Mouse (Mus musculus) kidney, adult 2 months (tissue): ENCODE data around the gene Phtf2. TPM values are rescaled to one million over a fixed set of nuclear protein-coding genes. Genes with fewer than 3 reads are reported as not detected.

Experiments used
- DNase-seq: peaks from one replicate; pipeline ENCODE4 v3.0.0; 2021
- H3K27ac ChIP-seq: fragments of 200-500 bp; 2 replicates; pipeline ENCODE4 v1.5.1; 2012; ENCODE audit warnings: low read depth, low read length, control low read depth, inconsistent platforms; ENCODE audit not compliant: insufficient read depth
- H3K27me3 ChIP-seq: fragments of 200-500 bp; replicated peaks from 2 replicates; pipeline ENCODE4 v1.6.1; 2012; ENCODE audit warnings: mild to moderate bottlenecking, moderate library complexity, low read length, inconsistent platforms; ENCODE audit not compliant: control insufficient read depth, insufficient read depth
- H3K36me3 ChIP-seq: fragments of 200-500 bp; 2 replicates; pipeline ENCODE4 v1.6.1; 2012; ENCODE audit warnings: mild to moderate bottlenecking, moderate library complexity, low read length, inconsistent platforms; ENCODE audit not compliant: control insufficient read depth, insufficient read depth
- H3K4me1 ChIP-seq: fragments of 200-500 bp; 2 replicates; pipeline ENCODE4 v1.6.1; 2011; ENCODE audit warnings: low read length; ENCODE audit not compliant: control insufficient read depth, insufficient read depth
- H3K4me3 ChIP-seq: fragments of 200-500 bp; 2 replicates; pipeline ENCODE4 v1.5.1; 2011; ENCODE audit warnings: mild to moderate bottlenecking, low read depth, low read length, control low read depth; ENCODE audit not compliant: insufficient read depth
- CTCF ChIP-seq: fragments of 200-500 bp; conservative IDR thresholded peaks from 2 replicates; pipeline ENCODE4 v1.5.1; 2011; ENCODE audit warnings: low read depth, mild to moderate bottlenecking, control low read depth, low read length, moderate library complexity, mixed read lengths; ENCODE audit not compliant: insufficient read depth, insufficient read length
- POLR2A ChIP-seq: fragments of 200-500 bp; IDR thresholded peaks from one replicate; pipeline ENCODE4 v1.6.1; 2011; ENCODE audit warnings: low read depth, low read length, control low read depth
- WGBS: fragments of 180-500 bp; shearing (Covaris S2); methylation state at CpG from one replicate; pipeline ENCODE4 v1.1.7; 2018; 5-methylcytosine and 5-hydroxymethylcytosine counted together
- polyA plus RNA-seq: library from polyadenylated mRNA; depleted of rRNA; stranded (reverse); fragments of >200 nt; gene quantifications from 2 replicates; pipeline ENCODE4 v1.2.3, GENCODE M21; 2012

The Phtf2 gene
- polyA plus RNA-seq, 1 experiment = 4.0 TPM

GRCm38 (mm10) chr5:20864216-20864969, 17.5 kb downstream of the Phtf2 start:
- WGBS = 20% methylated on average over 4 of the region's 4 CpGs
- peak; percentile 81 for DNase-seq
- peak overlapping the region; percentile 45 for H3K27ac ChIP-seq

GRCm38 (mm10) chr5:20861901-20862300, 20.0 kb downstream of the Phtf2 start:
- H3K27me3 ChIP-seq = no peaks in the 10 kb centered on the region
- peaks cover 14% of the 10 kb centered on the region for H3K4me1 ChIP-seq
- H3K27ac ChIP-seq = no peak overlapping the region
- no peaks in the 10 kb centered on the region for H3K36me3 ChIP-seq
- 0 out of 2 replicates have a peak, but pooled peaks have one; percentile 2 for TF ChIP-seq CTCF
- TF ChIP-seq POLR2A = no peak
- no peak overlapping the region for H3K4me3 ChIP-seq
- 78% methylated on average over 2 of the region's 2 CpGs for WGBS
- no peak for DNase-seq

More at GRCm38 (mm10) chr5:20864216-20864969, 17.5 kb downstream of the Phtf2 start:
- Histone ChIP-seq H3K4me1 (peaks cover 8% of the 10 kb centered on the region; the same call in 1 of the 2 replicates), H3K27me3 (no peaks in the 10 kb centered on the region), H3K4me3 (no peak overlapping the region), H3K36me3 (no peaks in the 10 kb centered on the region)
- TF ChIP-seq POLR2A (no peak), CTCF (no peak)

- WGBS = 87% methylated on average over 4 of the region's 4 CpGs
- no peak for DNase-seq
- Histone ChIP-seq H3K36me3 (no peaks in the 10 kb centered on the region), H3K4me3 (no peak overlapping the region), H3K27me3 (no peaks in the 10 kb centered on the region), H3K27ac (no peak overlapping the region), H3K4me1 (peaks cover 14% of the 10 kb centered on the region)
- TF ChIP-seq CTCF (no peak), POLR2A (no peak)
Observed at GRCm38 (mm10) chr5:20860565-20860964, 21.4 kb downstream of the Phtf2 start.

- 46% methylated on average over 2 of the region's 2 CpGs for WGBS
- no peak overlapping the region for H3K4me3 ChIP-seq
- TF ChIP-seq CTCF = no peak
- TF ChIP-seq POLR2A = no peak
- DNase-seq = peak; percentile 61
- H3K27ac ChIP-seq = peak overlapping the region; percentile 94; the same call in 1 of the 2 replicates
- no peaks in the 10 kb centered on the region for H3K36me3 ChIP-seq
- no peaks in the 10 kb centered on the region for H3K27me3 ChIP-seq
- peaks cover 6% of the 10 kb centered on the region for H3K4me1 ChIP-seq
Observed at GRCm38 (mm10) chr5:20858404-20858803, 23.5 kb downstream of the Phtf2 start.

- peaks cover 6% of the 10 kb centered on the region for H3K4me1 ChIP-seq
- no peak for DNase-seq
- no peak overlapping the region for H3K4me3 ChIP-seq
- no peaks in the 10 kb centered on the region for H3K36me3 ChIP-seq
- no peak overlapping the region for H3K27ac ChIP-seq
- 90% methylated on average over 4 of the region's 4 CpGs for WGBS
- TF ChIP-seq CTCF (no peak), POLR2A (no peak)
- no peaks in the 10 kb centered on the region for H3K27me3 ChIP-seq
Observed at GRCm38 (mm10) chr5:20855066-20855465, 26.9 kb downstream of the Phtf2 start.

GRCm38 (mm10) chr5:20847010-20847409, 34.9 kb downstream of the Phtf2 start:
- Histone ChIP-seq H3K4me1 (no peaks in the 10 kb centered on the region), H3K27ac (no peak overlapping the region), H3K4me3 (no peak overlapping the region), H3K36me3 (no peaks in the 10 kb centered on the region), H3K27me3 (no peaks in the 10 kb centered on the region)
- no peak for TF ChIP-seq CTCF
- no peak for TF ChIP-seq POLR2A
- no peak for DNase-seq
- 94% methylated on average over 2 of the region's 2 CpGs for WGBS

- no peak for TF ChIP-seq CTCF
- Histone ChIP-seq H3K27me3 (no peaks in the 10 kb centered on the region), H3K4me1 (no peaks in the 10 kb centered on the region), H3K27ac (no peak overlapping the region), H3K36me3 (no peaks in the 10 kb centered on the region), H3K4me3 (no peak overlapping the region)
- 84% methylated on average over 2 of the region's 2 CpGs for WGBS
- DNase-seq = no peak
Observed at GRCm38 (mm10) chr5:20843816-20844215, 38.1 kb downstream of the Phtf2 start.

- no peak for DNase-seq
- no peaks in the 10 kb centered on the region for H3K4me1 ChIP-seq
- H3K27me3 ChIP-seq = no peaks in the 10 kb centered on the region
- no peaks in the 10 kb centered on the region for H3K36me3 ChIP-seq
- H3K27ac ChIP-seq = no peak overlapping the region
- 71% methylated on average over 3 of the region's 3 CpGs for WGBS
- no peak overlapping the region for H3K4me3 ChIP-seq
- TF ChIP-seq POLR2A (no peak), CTCF (no peak)
Observed at GRCm38 (mm10) chr5:20843405-20843804, 38.5 kb downstream of the Phtf2 start.
